Mouse (Mus musculus) megakaryocyte, adult 5-6 weeks (primary cell): Measurements from ENCODE around the gene Mymk. TPM values are rescaled to one million over a fixed set of nuclear protein-coding genes. Genes with fewer than 3 reads are reported as not detected.

Source experiments
- ATAC-seq: 2 replicates; pipeline ENCODE4 v1.8.0; 2016; ENCODE audit warnings: mild to moderate bottlenecking, inconsistent platforms; ENCODE audit not compliant: poor library complexity, severe bottlenecking
- total RNA-seq, 2 experiments: library from RNA; stranded (forward) in 1 of 2; stranded (reverse) in 1 of 2; fragments of 153-499, 151-499 nt in 1 of 2; fragments of 221-1000, 200-1000 nt in 1 of 2; gene quantifications; 2 replicates each; pipeline versions ENCODE4 v1.2.3 to v1.2.4; 2015 to 2017

Gene Mymk
- not detected in 2 replicates for total RNA-seq (2015)
- total RNA-seq (2017), result not detected in 2 replicates

GRCm38 (mm10) chr2:27071978-27072377, at the start of gene Mymk:
Gene Mymk, minus strand, starts transcription at chr2:27072179.
- no peak for ATAC-seq

- ATAC-seq, result no peak
Measured at GRCm38 (mm10) chr2:27120241-27120641, 48.3 kb upstream of the Mymk start.

GRCm38 (mm10) chr2:27119766-27120165, 47.8 kb upstream of the Mymk start:
- no peak for ATAC-seq

GRCm38 (mm10) chr2:27118452-27118851, 46.5 kb upstream of the Mymk start:
- no peak for ATAC-seq

GRCm38 (mm10) chr2:27114169-27114568, 42.2 kb upstream of the Mymk start:
- ATAC-seq, result no peak

- no peak for ATAC-seq
Measured at GRCm38 (mm10) chr2:27112585-27112984, 40.6 kb upstream of the Mymk start.

- ATAC-seq, result no peak
Measured at GRCm38 (mm10) chr2:27109052-27109451, 37.1 kb upstream of the Mymk start.

- no peak for ATAC-seq
Measured at GRCm38 (mm10) chr2:27108144-27108543, 36.2 kb upstream of the Mymk start.

- ATAC-seq, result no peak
Measured at GRCm38 (mm10) chr2:27106816-27107215, 34.8 kb upstream of the Mymk start.

GRCm38 (mm10) chr2:27103554-27103953, 31.6 kb upstream of the Mymk start:
- no peak for ATAC-seq

- ATAC-seq, result no peak
Measured at GRCm38 (mm10) chr2:27097776-27098175, 25.8 kb upstream of the Mymk start.

- ATAC-seq, result no peak
Measured at GRCm38 (mm10) chr2:27097241-27097656, 25.3 kb upstream of the Mymk start.

- no peak for ATAC-seq
Measured at GRCm38 (mm10) chr2:27096341-27096981, 24.5 kb upstream of the Mymk start.

GRCm38 (mm10) chr2:27095178-27095577, 23.2 kb upstream of the Mymk start:
- no peak for ATAC-seq

- no peak for ATAC-seq
Measured at GRCm38 (mm10) chr2:27089238-27089637, 17.3 kb upstream of the Mymk start.

GRCm38 (mm10) chr2:27088700-27089099, 16.7 kb upstream of the Mymk start:
- ATAC-seq, result no peak

- no peak for ATAC-seq
Measured at GRCm38 (mm10) chr2:27088071-27088644, 16.2 kb upstream of the Mymk start.

- no peak for ATAC-seq
Measured at GRCm38 (mm10) chr2:27087581-27087980, 15.6 kb upstream of the Mymk start.

- no peak for ATAC-seq
Measured at GRCm38 (mm10) chr2:27086483-27087010, 14.6 kb upstream of the Mymk start.

- no peak for ATAC-seq
Measured at GRCm38 (mm10) chr2:27085801-27086200, 13.8 kb upstream of the Mymk start.

- ATAC-seq, result no peak
Measured at GRCm38 (mm10) chr2:27084963-27085362, 13.0 kb upstream of the Mymk start.

GRCm38 (mm10) chr2:27083761-27084475, 11.9 kb upstream of the Mymk start:
- ATAC-seq, result no peak
